Mouse (Mus musculus) spleen, postnatal 10 days (tissue): ENCODE measurements around the gene Ypel3.
"Not testable (repeated sequence)": the region's sequence is repeated elsewhere in the genome, so short reads cannot be mapped to it uniquely, and the experiment has no call there.

ENCODE experiments used
- DNase-seq, 2 experiments: peaks; one replicate each; pipeline ENCODE4 v3.0.0; 2021 to 2022; ENCODE audit warnings: low spot score in 2 of 2

Ypel3 gene

DNA sequence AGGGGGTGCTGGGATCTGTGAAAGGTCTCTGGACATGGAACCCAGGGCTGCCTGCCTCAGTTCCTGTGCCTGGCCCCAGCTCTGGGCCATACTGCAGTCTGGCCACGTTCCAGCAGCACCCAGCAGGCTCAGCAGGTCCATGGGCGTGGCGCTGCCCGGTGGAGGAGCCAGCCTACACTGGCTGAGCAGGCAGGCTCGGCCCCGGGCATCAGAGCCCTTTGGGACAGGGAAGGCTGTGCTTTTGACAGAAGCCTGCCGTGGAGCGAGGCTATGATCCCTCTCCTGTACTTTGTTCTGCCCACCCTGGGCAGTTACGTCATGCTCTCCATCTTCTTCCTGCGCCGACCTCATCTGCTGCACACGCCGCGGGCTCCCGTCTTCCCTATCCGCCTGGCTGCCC, 10.6 kb upstream of the Ypel3 start, which contains the start of gene Gdpd3:
Gene Gdpd3 (plus strand): TSS at position 134 of the 400 bp plus-strand sequence.
- DNase-seq = peak; percentile 43 to 84

GRCm38 (mm10) chr7:126767001-126767400, 9.8 kb upstream of the Ypel3 start:
- DNase-seq = no peak

- no peak for DNase-seq
Observed at GRCm38 (mm10) chr7:126770784-126771183, 6.0 kb upstream of the Ypel3 start.

DNA sequence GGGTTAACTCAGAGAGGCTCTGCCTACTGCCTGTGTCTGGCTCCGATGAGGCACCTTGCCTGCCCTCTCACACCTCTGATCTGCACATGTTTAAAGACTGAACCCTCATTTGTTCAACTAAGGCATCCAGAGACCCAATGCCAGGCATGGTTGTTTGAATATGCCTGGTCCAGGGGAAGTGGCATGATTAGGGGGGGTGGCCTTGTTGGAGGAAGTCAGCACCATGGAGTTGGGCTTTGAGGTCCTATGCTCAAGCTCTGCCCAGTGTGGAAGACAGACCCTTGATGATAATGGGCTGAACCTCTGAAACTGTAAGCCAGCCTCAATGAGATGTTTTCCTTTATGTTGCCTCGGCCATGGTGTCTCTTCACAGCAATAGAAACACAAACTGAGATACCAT, 3.4 kb upstream of the Ypel3 start:
- no peak for DNase-seq

GRCm38 (mm10) chr7:126774463-126774862, 2.3 kb upstream of the Ypel3 start:
- DNase-seq = no peak

GRCm38 (mm10) chr7:126775185-126775977, 1.4 kb upstream of the Ypel3 start:
- DNase-seq = no peak

GRCm38 (mm10) chr7:126775978-126776234, 849 bp upstream of the Ypel3 start:
- no peak for DNase-seq

GRCm38 (mm10) chr7:126777476-126777875, 721 bp downstream of the Ypel3 start:
- peak in 1 of 2 experiments; percentile 54 for DNase-seq

DNA sequence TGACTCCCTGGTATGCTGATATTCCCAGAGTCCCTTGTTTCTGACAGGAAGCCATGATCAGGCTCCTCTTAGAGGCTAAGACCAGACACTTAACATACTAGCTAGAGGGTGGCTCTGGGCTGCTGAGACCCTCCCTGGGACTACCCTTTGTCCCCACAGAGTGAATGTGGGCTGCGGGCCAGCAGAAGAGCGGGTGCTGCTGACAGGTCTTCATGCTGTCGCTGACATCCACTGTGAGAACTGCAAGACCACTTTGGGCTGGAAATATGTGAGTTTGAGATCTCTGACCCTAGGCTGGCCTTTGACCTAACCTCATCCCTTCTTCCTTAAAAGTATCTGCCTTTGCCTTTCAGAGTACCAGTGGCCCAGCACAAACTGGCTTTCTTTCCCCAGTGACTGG, 1.4 kb downstream of the Ypel3 start:
- no peak for DNase-seq

DNA sequence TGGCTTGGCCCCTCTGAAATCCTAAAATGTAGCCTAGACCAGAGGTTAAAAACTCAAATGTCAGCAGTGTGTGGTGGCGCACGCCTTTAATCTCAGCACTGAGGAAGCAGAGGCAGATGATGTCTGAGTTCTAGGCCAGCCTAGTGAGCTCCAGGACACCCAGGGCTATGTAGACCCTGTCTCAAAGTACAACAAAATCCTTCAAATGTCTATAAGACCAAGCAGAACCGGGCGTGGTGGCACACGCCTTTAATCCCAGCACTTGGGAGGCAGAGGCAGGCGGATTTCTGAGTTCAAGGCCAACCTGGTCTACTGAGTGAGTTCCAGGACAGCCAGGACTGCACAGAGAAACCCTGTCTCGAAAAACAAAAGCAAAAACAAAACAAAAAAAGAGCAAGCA, 2.3 kb downstream of the Ypel3 start:
- DNase-seq = not testable (repeated sequence)

GRCm38 (mm10) chr7:126779983-126780970, 3.5 kb downstream of the Ypel3 start:
- DNase-seq = peak; percentile 89 to 95

DNA sequence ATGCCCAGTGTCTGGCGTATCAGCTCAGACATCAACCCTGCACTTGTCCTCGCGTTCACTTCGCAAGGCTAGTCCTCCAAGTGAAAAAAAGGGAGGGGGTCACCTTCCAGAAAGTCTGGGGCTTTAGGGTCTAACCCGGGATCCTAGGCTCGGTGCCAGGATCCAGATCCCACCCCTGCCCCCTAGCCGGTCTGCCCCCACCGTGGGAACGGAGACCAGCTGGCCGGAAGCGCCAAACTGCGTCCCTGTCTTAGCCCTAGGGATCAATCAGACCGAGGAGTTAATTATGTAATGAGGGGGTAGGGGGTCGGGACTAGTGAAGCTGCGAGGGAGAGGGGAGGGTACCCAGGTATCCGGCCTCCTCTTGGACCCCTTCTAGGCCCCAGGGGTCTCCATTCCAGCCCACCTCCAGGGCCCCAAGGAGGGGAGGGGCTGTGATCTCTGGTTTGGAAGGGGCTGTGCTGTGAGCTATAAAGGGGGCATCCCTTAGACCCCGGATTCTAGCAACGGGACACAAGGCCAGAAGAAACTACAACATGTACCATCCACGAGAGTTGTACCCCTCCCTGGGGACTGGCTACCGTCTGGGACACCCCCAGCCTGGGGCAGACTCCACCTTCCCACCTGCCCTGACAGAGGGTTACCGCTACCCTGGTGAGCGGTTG, 4.3 kb downstream of the Ypel3 start, which contains the start of gene Tbx6:
Gene Tbx6 (plus strand): TSS at position 513 of the 665 bp plus-strand sequence.
- no peak for DNase-seq

- DNase-seq = no peak
Observed at GRCm38 (mm10) chr7:126781661-126782370, 5.1 kb downstream of the Ypel3 start.

DNA sequence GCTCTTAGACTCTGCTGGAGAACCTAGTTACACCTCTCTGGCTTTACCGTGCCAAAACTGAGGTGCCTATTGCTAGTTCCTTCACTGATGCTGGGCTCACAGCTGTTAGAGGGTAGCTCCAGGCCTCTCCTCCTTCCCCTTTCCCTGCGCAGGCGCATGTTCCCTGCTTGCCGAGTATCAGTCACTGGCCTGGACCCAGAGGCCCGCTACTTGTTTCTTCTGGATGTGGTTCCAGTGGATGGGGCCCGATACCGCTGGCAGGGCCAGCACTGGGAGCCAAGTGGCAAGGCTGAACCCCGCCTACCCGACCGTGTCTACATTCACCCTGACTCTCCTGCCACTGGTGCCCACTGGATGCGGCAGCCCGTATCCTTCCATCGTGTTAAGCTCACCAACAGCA, 5.9 kb downstream of the Ypel3 start:
- DNase-seq = no peak

GRCm38 (mm10) chr7:126784469-126784868, 7.7 kb downstream of the Ypel3 start:
- no peak for DNase-seq

- no peak for DNase-seq
Observed at GRCm38 (mm10) chr7:126785056-126785455, 8.3 kb downstream of the Ypel3 start.

- DNase-seq = no peak
Observed at GRCm38 (mm10) chr7:126786142-126786541, 9.4 kb downstream of the Ypel3 start.

DNA sequence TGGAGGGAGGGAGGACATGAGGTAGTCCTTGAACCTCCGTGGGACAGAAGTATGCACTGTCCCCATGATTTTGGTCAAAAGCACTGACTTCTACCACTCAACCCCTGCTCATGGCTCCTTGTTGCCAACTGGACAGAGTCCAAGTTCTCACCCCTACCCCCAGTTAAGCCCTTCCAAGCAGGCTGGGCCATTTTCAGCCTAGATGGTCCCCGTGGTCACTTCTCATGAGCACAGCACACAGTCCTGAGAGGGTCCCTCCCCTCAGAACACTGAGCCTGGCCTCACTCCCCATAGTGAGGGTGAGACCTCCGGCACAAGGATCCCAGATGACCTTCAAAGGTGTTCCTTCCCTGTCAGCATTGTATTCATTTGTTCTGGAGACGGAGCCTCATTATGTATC, 12.4 kb downstream of the Ypel3 start:
- DNase-seq = no peak

DNA sequence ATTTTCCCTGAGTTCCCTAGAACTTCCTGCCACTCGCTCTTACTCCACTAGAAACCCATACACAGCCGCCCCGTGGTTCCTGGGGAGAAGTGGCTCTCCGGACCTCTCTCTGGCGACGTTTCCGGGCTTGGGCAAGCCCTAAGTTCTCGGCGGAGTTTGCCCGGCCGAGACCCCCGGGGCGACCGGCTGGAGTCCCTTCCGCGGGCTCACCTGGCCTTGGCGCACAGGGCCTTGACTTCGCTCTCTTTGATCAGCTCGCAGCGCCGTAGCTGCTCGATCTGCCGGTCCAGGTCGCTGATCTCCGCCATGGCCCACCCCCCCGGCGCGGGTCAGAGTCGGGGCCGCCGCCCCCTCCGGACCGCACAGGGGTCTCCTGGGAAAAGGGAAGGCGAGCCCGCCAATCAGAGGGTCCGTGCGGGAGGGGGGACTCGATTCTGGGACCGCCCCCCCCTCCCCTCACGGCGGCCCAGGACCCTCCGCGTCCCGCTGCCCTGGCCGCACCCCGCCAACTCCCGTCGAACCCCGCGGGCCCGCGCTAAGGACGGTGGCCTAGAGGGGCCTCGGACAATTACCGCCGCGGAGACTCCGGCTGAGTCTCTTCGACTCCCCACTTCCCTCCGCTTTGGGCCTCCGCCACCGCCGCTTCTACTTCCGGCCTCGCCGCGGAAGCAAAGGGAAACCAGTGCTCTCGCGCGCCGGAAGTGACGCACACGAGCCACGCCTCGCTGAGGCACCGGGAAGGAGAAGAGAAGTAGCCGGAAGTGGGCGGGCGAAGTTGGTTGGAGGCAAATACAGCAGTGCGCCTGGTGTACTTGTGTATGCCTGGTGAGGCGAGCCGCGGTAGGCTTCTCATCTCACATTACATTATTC, 15.3 kb downstream of the Ypel3 start, which contains the start of gene Ppp4c:
Gene Ppp4c (minus strand): TSS at position 646 of the 870 bp plus-strand sequence.
- peak; percentile 87 to 99 for DNase-seq

- DNase-seq = peak in 1 of 2 experiments; percentile 25
Observed at GRCm38 (mm10) chr7:126792721-126793443, 16.1 kb downstream of the Ypel3 start.
